Mouse (Mus musculus) limb, embryonic 11.5 days (tissue): ENCODE measurements at regions not wholly inside any gene's neighbourhood (a gene's known extent, or its start where the extent isn't known, plus 50 kb on each side); places are given as distances from the start of the nearest gene placed in this dataset.

ENCODE experiments used
- ATAC-seq: fragments of 200-750 bp; cut with Nextera tagmentation; 2 replicates; pipeline ENCODE4 v1.8.0; 2017; ENCODE audit warnings: low read depth; ENCODE audit not compliant: insufficient number of reproducible peaks, low FRiP score, low TSS enrichment
- DNase-seq: peaks from one replicate; pipeline ENCODE4 v3.0.0-alpha.2; 2015; ENCODE audit warnings: low spot score
- H3K27ac ChIP-seq: fragments of 300-500 bp; sonication (generic); replicated peaks from 2 replicates; pipeline ENCODE4 v1.5.1; 2014; ENCODE audit warnings: low read depth, mild to moderate bottlenecking, low read length
- H3K27me3 ChIP-seq: fragments of 300-500 bp; sonication (generic); 2 replicates; pipeline ENCODE4 v1.6.1; 2014; ENCODE audit warnings: mild to moderate bottlenecking, low read length, mixed read lengths; ENCODE audit not compliant: control insufficient read depth, insufficient read depth
- H3K36me3 ChIP-seq: fragments of 300-500 bp; sonication (generic); 2 replicates; pipeline ENCODE4 v1.6.1; 2014; ENCODE audit warnings: mild to moderate bottlenecking, low read length, moderate library complexity, mixed read lengths; ENCODE audit not compliant: control insufficient read depth, insufficient read depth
- H3K4me1 ChIP-seq: fragments of 300-500 bp; sonication (generic); 2 replicates; pipeline ENCODE4 v1.6.1; 2014; ENCODE audit warnings: low read length, mixed read lengths; ENCODE audit not compliant: control insufficient read depth, insufficient read depth
- H3K4me2 ChIP-seq: fragments of 300-500 bp; sonication (generic); 2 replicates; pipeline ENCODE4 v1.6.1; 2014; ENCODE audit warnings: low read depth, mild to moderate bottlenecking, moderate library complexity; ENCODE audit not compliant: severe bottlenecking
- H3K4me3 ChIP-seq: fragments of 300-500 bp; sonication (generic); 2 replicates; pipeline ENCODE4 v1.5.1; 2014; ENCODE audit warnings: low read depth, low read length
- H3K9ac ChIP-seq: fragments of 300-500 bp; sonication (generic); 2 replicates; pipeline ENCODE4 v1.6.1; 2014; ENCODE audit warnings: mild to moderate bottlenecking, low read length
- H3K9me3 ChIP-seq: fragments of 300-500 bp; sonication (generic); 2 replicates; pipeline ENCODE4 v1.6.1; 2016; ENCODE audit warnings: low read length; ENCODE audit not compliant: control insufficient read depth
- WGBS: fragments of 180-500 bp; shearing (Covaris S2); extraction: QIAGEN DNeasy Blood & Tissue Kit; methylation state at CpG from one replicate; pipeline ENCODE4 v1.1.7; 2014; 5-methylcytosine and 5-hydroxymethylcytosine counted together

GRCm38 (mm10) chr13:60035536-60036130 is 141.5 kb downstream of the Gas1 start:
- ATAC-seq (no peak), DNase-seq (no peak)
- H3K36me3 ChIP-seq, result no peaks in the 10 kb centered on the region
- H3K4me1 ChIP-seq, result no peaks in the 10 kb centered on the region
- H3K27me3 ChIP-seq, result no peaks in the 10 kb centered on the region
- 89% methylated on average over 7 of the region's 7 CpGs for WGBS
- no peak overlapping the region for H3K4me3 ChIP-seq
- H3K4me2 ChIP-seq, result no peak overlapping the region
- H3K9ac ChIP-seq, result no peak overlapping the region
- no peaks in the 10 kb centered on the region; the same call in 1 of the 2 replicates for H3K9me3 ChIP-seq
- no peak overlapping the region for H3K27ac ChIP-seq

DNA sequence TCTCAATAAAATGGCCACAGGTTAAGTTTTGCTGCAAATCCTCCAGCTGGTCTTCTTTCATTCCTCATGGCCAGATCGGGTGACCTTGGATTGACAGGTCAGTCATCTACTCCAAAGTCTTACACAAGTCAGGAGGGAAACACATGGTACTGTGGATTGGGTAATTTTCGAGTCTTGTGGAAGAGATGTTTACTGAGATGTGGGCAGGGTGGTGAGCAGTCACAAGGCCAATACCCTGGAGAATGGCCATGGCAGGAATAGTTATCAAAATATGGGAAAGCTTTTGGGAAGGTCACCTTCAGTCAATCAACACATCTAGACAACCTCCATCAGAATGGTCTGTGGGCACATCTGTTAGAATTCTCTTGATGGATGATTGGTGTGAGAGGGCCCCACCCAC is 144.0 kb downstream of the Gas1 start:
- Histone ChIP-seq H3K4me2 (no peak overlapping the region), H3K36me3 (no peaks in the 10 kb centered on the region), H3K27me3 (no peaks in the 10 kb centered on the region), H3K4me3 (no peak overlapping the region), H3K4me1 (no peaks in the 10 kb centered on the region), H3K9me3 (peaks cover 3% of the 10 kb centered on the region; the same call in 1 of the 2 replicates), H3K9ac (no peak overlapping the region), H3K27ac (no peak overlapping the region)
- DNase-seq, result no peak
- WGBS, result 94% methylated on average over 2 of the region's 2 CpGs
- ATAC-seq, result no peak

DNA sequence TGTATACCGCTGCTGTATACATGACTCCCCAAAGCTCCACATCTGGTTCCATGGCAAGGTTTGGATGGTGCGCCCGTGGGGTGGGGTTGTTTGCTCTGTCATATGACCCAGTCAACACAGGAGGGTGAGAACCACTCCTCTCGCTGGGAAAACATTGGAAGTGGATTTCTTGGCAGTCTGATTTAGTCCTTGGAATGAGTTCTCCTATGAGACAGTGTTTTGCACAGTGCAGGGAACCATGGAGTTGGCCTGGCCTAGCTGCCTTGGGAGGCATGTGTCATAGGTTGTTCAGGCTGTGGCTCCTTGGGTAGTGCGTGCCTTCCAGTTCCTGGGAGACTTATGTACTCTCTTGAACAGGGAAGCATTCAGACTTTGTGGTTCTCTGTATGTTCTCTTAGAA is 144.6 kb downstream of the Gas1 start:
- no peaks in the 10 kb centered on the region for H3K36me3 ChIP-seq
- DNase-seq, result no peak
- no peak overlapping the region for H3K4me2 ChIP-seq
- H3K27ac ChIP-seq, result no peak overlapping the region
- no peak overlapping the region for H3K4me3 ChIP-seq
- H3K4me1 ChIP-seq, result no peaks in the 10 kb centered on the region
- no peak for ATAC-seq
- 91% methylated on average over 5 of the region's 5 CpGs for WGBS
- H3K27me3 ChIP-seq, result no peaks in the 10 kb centered on the region
- H3K9ac ChIP-seq, result no peak overlapping the region
- H3K9me3 ChIP-seq, result peaks cover 3% of the 10 kb centered on the region; the same call in 1 of the 2 replicates

GRCm38 (mm10) chr13:60029591-60029990 is 147.6 kb downstream of the Gas1 start:
- 94% methylated on average over 9 of the region's 9 CpGs for WGBS
- no peak for ATAC-seq
- no peak overlapping the region for H3K9ac ChIP-seq
- H3K36me3 ChIP-seq, result no peaks in the 10 kb centered on the region
- H3K4me1 ChIP-seq, result no peaks in the 10 kb centered on the region
- H3K27me3 ChIP-seq, result no peaks in the 10 kb centered on the region
- no peak overlapping the region for H3K4me3 ChIP-seq
- no peak for DNase-seq
- H3K27ac ChIP-seq, result no peak overlapping the region
- H3K4me2 ChIP-seq, result no peak overlapping the region
- peaks cover 3% of the 10 kb centered on the region; the same call in 1 of the 2 replicates for H3K9me3 ChIP-seq

DNA sequence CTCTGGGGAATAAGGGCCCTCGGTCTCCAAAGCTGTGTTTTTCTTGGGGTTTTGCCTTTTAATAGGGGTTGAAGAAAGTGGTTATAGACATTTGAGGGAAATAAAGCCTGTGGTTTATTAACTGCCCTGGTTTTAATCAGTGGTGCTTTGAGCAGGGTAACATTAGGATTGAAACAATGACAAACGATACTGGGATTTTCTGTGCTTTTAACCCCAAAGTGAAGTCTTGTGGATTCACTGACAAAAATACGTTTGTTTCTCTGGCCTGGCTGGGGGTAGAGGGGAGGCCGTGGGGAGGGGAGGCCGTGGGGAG is 157.0 kb downstream of the Gas1 start:
- Histone ChIP-seq H3K27me3 (no peaks in the 10 kb centered on the region), H3K9me3 (no peaks in the 10 kb centered on the region), H3K27ac (peak overlapping the region; percentile 90), H3K4me3 (no peak overlapping the region), H3K4me1 (peaks cover 30% of the 10 kb centered on the region), H3K9ac (no peak overlapping the region), H3K4me2 (no peak overlapping the region), H3K36me3 (no peaks in the 10 kb centered on the region)
- 5% methylated on average over 5 of the region's 5 CpGs for WGBS
- no peak for DNase-seq
- peak; percentile 61 for ATAC-seq

DNA sequence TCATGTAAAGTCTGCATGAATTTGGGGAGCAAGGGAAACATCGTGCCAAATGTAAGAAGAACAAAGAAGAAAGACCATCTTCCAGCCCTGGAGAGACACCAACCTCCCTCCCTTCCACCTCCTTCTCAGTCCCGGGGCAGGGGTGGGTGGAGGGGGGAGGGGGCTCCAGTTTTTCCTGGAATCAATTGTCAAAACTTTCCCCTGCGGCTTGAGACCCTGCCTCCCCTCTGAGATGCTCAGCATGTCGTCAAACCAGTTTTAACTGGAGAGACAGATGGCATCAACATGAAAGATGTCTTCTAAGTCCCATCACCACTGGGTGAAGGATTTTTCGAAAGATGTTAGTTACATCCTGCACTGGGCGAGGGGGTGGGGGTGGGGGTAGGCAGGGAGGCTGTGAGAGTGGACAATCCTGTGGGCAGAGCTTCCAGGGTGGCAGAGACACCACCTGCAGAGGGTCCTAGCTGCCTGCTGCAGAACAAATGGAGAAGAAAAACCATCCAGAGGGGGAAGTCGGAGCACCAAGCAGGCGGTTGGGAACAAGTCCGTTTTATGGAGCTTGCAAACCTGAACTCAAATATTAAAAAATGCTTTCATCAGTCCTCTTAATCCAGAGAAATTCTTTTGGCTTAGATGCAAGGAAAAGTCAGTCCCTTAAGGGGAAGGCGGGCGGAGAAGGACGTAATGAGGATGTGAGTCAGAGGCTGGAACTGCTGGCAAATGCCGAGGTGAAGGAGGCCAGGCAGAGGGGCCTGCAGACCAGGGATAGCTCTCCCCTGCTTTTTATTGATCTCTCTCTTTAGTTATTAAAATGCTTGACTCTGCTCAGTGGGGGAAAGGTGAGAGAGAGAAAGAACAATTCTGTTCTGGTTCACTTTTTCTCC is 157.6 kb downstream of the Gas1 start:
- Histone ChIP-seq H3K9me3 (no peaks in the 10 kb centered on the region), H3K9ac (peak overlapping the region; percentile 17; the same call in 1 of the 2 replicates), H3K36me3 (no peaks in the 10 kb centered on the region), H3K27me3 (no peaks in the 10 kb centered on the region), H3K27ac (peak overlapping the region; percentile 90), H3K4me3 (no peak overlapping the region), H3K4me2 (peak overlapping the region; percentile 17; the same call in 1 of the 2 replicates), H3K4me1 (peaks cover 30% of the 10 kb centered on the region)
- peak; percentile 87 for ATAC-seq
- peak; percentile 71 for DNase-seq
- 8% methylated on average over 13 of the region's 13 CpGs for WGBS

DNA sequence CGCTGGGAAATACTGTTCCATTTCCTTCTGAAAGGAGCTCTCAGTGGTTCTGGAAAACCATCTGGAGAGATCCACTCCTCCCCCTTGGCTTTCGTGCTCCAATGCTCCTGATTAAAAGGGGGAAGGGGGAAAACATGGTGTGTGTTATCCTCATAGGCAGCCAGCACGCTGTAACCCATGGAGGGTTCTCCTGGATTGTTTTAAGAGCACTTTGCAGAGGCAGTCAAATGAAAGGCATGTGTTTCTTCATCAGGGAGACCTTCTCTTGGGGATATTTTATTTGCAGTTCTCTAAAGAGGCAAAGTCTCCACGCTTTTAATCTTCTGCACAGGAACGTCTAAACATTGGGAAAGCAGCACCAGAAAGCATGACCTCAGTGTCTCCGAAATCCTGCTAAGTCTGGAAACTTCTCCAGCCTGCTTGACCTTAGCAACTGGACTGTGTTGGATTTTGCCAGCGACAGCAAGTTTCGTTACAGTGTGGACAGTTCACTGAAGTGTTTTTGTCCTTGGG is 161.3 kb downstream of the Gas1 start:
- no peak for ATAC-seq
- Histone ChIP-seq H3K4me3 (no peak overlapping the region), H3K27me3 (no peaks in the 10 kb centered on the region), H3K36me3 (no peaks in the 10 kb centered on the region), H3K4me1 (peaks cover 36% of the 10 kb centered on the region), H3K27ac (no peak overlapping the region), H3K4me2 (no peak overlapping the region), H3K9ac (no peak overlapping the region), H3K9me3 (no peaks in the 10 kb centered on the region)
- WGBS, result 57% methylated on average over 8 of the region's 8 CpGs
- no peak for DNase-seq

DNA sequence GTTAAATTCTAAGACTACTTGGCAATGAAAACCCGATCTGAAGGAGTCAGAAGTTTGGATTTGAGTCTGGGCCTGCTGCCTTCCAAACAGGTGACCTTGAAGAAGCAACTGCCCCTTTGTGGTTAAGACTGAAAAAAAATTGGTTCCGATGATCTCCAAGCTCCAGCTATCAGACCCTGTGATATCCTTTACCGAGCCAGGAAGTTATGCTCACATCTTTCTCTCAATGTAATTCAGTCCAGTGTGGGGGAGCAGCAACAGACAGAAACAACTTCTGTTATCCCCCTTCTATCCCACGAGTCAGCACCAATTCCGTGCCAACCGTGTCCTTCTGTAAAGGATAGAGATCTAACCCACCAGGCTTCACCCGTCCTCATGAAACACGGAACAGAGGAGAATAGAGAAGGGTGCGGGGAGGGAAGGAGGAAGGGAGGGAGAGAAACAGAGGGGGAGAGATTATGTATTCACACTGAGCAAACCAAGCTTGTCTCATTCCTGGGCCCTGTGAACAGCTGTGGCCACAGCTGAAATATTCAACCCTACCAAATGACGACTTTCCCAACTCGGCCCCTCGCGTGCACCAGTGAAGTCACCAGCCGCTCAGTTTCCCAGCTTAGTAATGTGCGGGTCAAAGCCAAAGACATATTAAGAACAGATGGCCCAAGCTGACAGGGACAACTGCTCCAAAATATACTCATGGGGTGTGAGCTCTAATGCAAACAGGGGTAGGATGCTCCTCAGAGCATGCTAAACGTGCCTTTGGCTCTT is 164.9 kb downstream of the Gas1 start:
- Histone ChIP-seq H3K4me1 (peaks cover 25% of the 10 kb centered on the region), H3K27me3 (no peaks in the 10 kb centered on the region), H3K4me3 (no peak overlapping the region), H3K9ac (no peak overlapping the region), H3K27ac (0 out of 2 replicates have a peak overlapping the region, but pooled peaks have one; percentile 48), H3K4me2 (no peak overlapping the region), H3K36me3 (no peaks in the 10 kb centered on the region), H3K9me3 (no peaks in the 10 kb centered on the region)
- DNase-seq, result peak; percentile 55
- WGBS, result 53% methylated on average over 16 of the region's 16 CpGs
- ATAC-seq, result peak; percentile 13; the same call in 1 of the 2 replicates
